Mouse (Mus musculus): ENCODE measurements around the gene Bcor. TPM values are rescaled to one million over a fixed set of nuclear protein-coding genes. Genes with fewer than 3 reads are reported as not detected.

The Bcor gene
- total and polyA plus RNA-seq, 2 experiments, result 2.8 to 5.6 TPM

DNA sequence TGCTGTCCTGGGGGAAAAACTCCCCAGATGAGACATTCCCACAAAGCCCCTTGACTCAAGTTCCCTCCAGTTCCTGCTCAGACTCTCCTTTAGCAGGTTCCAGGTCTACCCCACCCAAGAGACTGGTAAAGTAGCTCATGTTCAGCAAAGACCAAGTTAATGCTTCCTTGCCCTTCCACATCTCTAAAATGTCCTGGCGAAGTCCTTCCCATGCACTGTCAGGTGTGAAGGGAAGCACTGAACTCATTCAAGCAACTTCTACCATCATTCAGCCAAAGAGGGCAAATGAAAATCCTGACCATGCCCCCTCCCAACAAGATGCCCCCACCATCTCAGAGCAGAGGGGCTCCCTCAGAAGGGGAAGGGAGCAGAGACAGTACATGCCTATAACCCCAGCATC lies 107.5 kb downstream of the Bcor start:
- Histone ChIP-seq H3K27ac (replicated peaks; ENCODE audit: insufficient read depth, low read depth, low read length) (no peak overlapping the region), H3K4me3 (ENCODE audit: insufficient read depth, low read depth, low read length) (no peak overlapping the region), H3K27me3 (ENCODE audit: control insufficient read depth, insufficient read depth, low read length) (no peaks in the 10 kb centered on the region), H3K36me3 (ENCODE audit: control insufficient read depth, insufficient read depth, low read length) (peaks cover 9% of the 10 kb centered on the region), H3K79me2 (ENCODE audit: control insufficient read depth, insufficient read depth, low read length) (no peaks in the 10 kb centered on the region; the same call in 1 of the 2 replicates), H3K9ac (ENCODE audit: low read depth, low read length) (no peak overlapping the region), H3K4me1 (ENCODE audit: control insufficient read depth, insufficient read depth, low read length) (no peaks in the 10 kb centered on the region)
- DNase-seq (ENCODE audit: extremely low read depth, low read depth, low spot score), result no peak
- no peak for TF ChIP-seq POLR2A (IDR thresholded peaks at IDR 0.05; ENCODE audit: extremely low read depth, insufficient read depth, low read length)
- TF ChIP-seq CTCF (IDR thresholded peaks at IDR 0.05; ENCODE audit: low read depth, low read length), result no peak
- WGBS, result 100% methylated on average over 1 of the region's 1 CpGs

DNA sequence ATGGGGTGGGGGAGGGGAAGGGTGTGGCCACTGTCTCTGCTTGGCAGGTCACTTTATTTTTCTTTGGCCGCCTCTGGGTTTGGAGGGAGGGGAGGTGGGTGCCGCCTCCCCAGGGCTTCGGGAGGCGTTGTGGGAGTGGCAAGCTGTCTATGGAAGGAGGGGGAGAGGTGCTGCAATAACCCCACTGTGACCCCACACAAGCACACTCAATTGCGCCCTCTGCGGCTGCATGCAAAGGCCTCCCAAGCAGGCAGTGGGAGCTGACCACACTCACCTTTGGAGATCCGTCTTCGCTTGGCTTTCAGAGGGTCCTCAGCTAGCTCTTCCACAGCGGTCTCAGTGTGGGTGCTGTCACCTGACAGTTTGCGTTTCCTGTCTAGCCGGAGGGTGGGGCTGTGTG lies 111.4 kb downstream of the Bcor start:
- H3K27me3 ChIP-seq (ENCODE audit: control insufficient read depth, insufficient read depth, low read length), result no peaks in the 10 kb centered on the region
- 92% methylated on average over 10 of the region's 11 CpGs for WGBS
- peaks cover 5% of the 10 kb centered on the region for H3K36me3 ChIP-seq (ENCODE audit: control insufficient read depth, insufficient read depth, low read length)
- DNase-seq (ENCODE audit: extremely low read depth, low read depth, low spot score), result no peak
- no peak for TF ChIP-seq POLR2A (IDR thresholded peaks at IDR 0.05; ENCODE audit: extremely low read depth, insufficient read depth, low read length)
- TF ChIP-seq CTCF (IDR thresholded peaks at IDR 0.05; ENCODE audit: low read depth, low read length), result no peak
- H3K9ac ChIP-seq (ENCODE audit: low read depth, low read length), result no peak overlapping the region
- no peaks in the 10 kb centered on the region; the same call in 1 of the 2 replicates for H3K79me2 ChIP-seq (ENCODE audit: control insufficient read depth, insufficient read depth, low read length)
- H3K4me3 ChIP-seq (ENCODE audit: insufficient read depth, low read depth, low read length), result no peak overlapping the region
- H3K27ac ChIP-seq (replicated peaks; ENCODE audit: insufficient read depth, low read depth, low read length), result no peak overlapping the region
- H3K4me1 ChIP-seq (ENCODE audit: control insufficient read depth, insufficient read depth, low read length), result peaks cover 5% of the 10 kb centered on the region; the same call in 1 of the 2 replicates

DNA sequence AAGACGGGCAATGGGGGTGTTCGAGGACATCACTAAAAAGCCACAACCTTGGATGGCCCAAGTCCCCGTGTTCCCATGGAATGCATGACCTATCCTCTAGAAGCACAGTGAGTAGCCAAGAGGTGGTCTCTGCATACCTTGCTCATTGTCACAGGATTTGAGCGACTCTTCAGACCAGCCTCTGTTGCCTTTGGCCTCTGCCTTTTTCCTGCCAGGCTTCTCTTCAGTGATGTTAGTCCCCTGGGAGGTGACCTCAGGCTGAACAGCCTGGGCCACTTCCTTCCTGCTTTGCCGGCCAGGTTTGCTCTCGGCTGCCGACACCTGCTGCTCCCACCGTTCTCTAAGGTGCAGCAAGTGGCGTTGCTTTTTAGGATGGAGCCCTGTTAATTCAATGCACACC lies 112.0 kb downstream of the Bcor start:
- peaks cover 8% of the 10 kb centered on the region; the same call in 1 of the 2 replicates for H3K4me1 ChIP-seq (ENCODE audit: control insufficient read depth, insufficient read depth, low read length)
- H3K9ac ChIP-seq (ENCODE audit: low read depth, low read length), result no peak overlapping the region
- WGBS, result 88% methylated on average over 9 of the region's 9 CpGs
- DNase-seq (ENCODE audit: extremely low read depth, low read depth, low spot score), result no peak
- H3K79me2 ChIP-seq (ENCODE audit: control insufficient read depth, insufficient read depth, low read length), result no peaks in the 10 kb centered on the region; the same call in 1 of the 2 replicates
- peaks cover 5% of the 10 kb centered on the region for H3K36me3 ChIP-seq (ENCODE audit: control insufficient read depth, insufficient read depth, low read length)
- H3K27me3 ChIP-seq (ENCODE audit: control insufficient read depth, insufficient read depth, low read length), result no peaks in the 10 kb centered on the region
- H3K4me3 ChIP-seq (ENCODE audit: insufficient read depth, low read depth, low read length), result no peak overlapping the region
- TF ChIP-seq POLR2A (IDR thresholded peaks at IDR 0.05; ENCODE audit: extremely low read depth, insufficient read depth, low read length) (no peak), CTCF (IDR thresholded peaks at IDR 0.05; ENCODE audit: low read depth, low read length) (no peak)
- no peak overlapping the region for H3K27ac ChIP-seq (replicated peaks; ENCODE audit: insufficient read depth, low read depth, low read length)

DNA sequence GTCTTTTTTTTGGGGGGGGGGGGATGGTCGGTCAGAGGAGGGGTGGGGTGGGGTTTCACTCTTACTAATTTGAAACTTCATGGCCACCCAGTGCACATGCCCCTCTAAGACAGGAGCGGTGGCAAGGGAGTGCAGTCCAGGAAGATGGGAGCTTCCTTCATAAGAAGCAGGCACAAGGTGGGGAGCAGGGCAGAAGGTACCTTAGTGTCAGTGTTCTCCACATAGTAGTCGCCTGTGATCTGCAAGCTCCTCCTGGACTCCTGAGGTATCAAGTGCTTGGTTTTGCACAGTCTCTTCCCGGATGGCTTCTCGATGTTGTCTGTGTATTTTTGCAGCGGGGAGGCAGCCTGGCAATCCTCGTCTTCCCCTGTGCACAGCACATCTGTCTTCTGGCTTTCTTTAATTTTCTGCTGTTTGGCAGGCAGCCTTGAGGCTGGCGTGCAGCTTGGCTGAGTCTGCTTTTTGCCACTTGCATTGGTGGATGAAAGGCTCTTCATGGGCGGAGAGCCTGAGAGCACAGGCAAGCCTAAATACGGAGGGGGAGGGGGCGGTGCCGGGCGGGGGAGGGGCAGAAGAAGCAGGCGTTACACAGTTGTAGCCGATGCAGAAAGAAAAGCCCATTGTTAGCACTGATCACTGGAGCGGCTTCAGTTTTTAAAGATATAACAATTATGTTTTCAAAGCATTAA lies 112.8 kb downstream of the Bcor start:
- H3K36me3 ChIP-seq (ENCODE audit: control insufficient read depth, insufficient read depth, low read length), result peaks cover 5% of the 10 kb centered on the region
- no peak overlapping the region for H3K27ac ChIP-seq (replicated peaks; ENCODE audit: insufficient read depth, low read depth, low read length)
- no peak overlapping the region for H3K9ac ChIP-seq (ENCODE audit: low read depth, low read length)
- no peaks in the 10 kb centered on the region; the same call in 1 of the 2 replicates for H3K79me2 ChIP-seq (ENCODE audit: control insufficient read depth, insufficient read depth, low read length)
- no peaks in the 10 kb centered on the region for H3K27me3 ChIP-seq (ENCODE audit: control insufficient read depth, insufficient read depth, low read length)
- no peak overlapping the region for H3K4me3 ChIP-seq (ENCODE audit: insufficient read depth, low read depth, low read length)
- WGBS, result 76% methylated on average over 16 of the region's 16 CpGs
- TF ChIP-seq CTCF (IDR thresholded peaks at IDR 0.05; ENCODE audit: low read depth, low read length), result no peak
- no peak for TF ChIP-seq POLR2A (IDR thresholded peaks at IDR 0.05; ENCODE audit: extremely low read depth, insufficient read depth, low read length)
- H3K4me1 ChIP-seq (ENCODE audit: control insufficient read depth, insufficient read depth, low read length), result peaks cover 8% of the 10 kb centered on the region; the same call in 1 of the 2 replicates
- no peak for DNase-seq (ENCODE audit: extremely low read depth, low read depth, low spot score)

DNA sequence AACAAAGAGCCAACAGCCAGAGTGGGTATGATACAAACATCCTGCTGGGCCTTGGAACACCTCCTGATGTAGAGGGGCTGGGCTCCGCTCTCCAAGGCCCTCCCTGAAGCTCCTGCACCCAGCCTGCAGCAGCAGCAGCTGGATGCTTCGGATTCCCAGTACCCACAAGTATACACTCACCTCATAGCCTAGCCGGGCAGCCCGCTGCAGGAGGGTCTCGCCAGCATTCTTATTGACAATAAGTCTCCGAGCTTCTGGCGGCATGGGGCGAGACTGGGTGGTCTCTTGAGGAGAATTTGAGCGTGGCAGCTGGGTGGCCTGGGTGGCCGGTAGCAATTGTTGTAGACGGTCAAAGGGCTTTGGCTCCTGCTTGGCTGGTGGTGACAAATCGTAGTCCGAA lies 113.5 kb downstream of the Bcor start:
- H3K36me3 ChIP-seq (ENCODE audit: control insufficient read depth, insufficient read depth, low read length), result peaks cover 7% of the 10 kb centered on the region
- H3K4me3 ChIP-seq (ENCODE audit: insufficient read depth, low read depth, low read length), result no peak overlapping the region
- no peak for TF ChIP-seq POLR2A (IDR thresholded peaks at IDR 0.05; ENCODE audit: extremely low read depth, insufficient read depth, low read length)
- no peak for TF ChIP-seq CTCF (IDR thresholded peaks at IDR 0.05; ENCODE audit: low read depth, low read length)
- no peak overlapping the region for H3K9ac ChIP-seq (ENCODE audit: low read depth, low read length)
- H3K27me3 ChIP-seq (ENCODE audit: control insufficient read depth, insufficient read depth, low read length), result no peaks in the 10 kb centered on the region
- no peak overlapping the region for H3K27ac ChIP-seq (replicated peaks; ENCODE audit: insufficient read depth, low read depth, low read length)
- H3K4me1 ChIP-seq (ENCODE audit: control insufficient read depth, insufficient read depth, low read length), result peaks cover 8% of the 10 kb centered on the region; the same call in 1 of the 2 replicates
- no peak for DNase-seq (ENCODE audit: extremely low read depth, low read depth, low spot score)
- 87% methylated on average over 13 of the region's 13 CpGs for WGBS
- H3K79me2 ChIP-seq (ENCODE audit: control insufficient read depth, insufficient read depth, low read length), result no peaks in the 10 kb centered on the region

DNA sequence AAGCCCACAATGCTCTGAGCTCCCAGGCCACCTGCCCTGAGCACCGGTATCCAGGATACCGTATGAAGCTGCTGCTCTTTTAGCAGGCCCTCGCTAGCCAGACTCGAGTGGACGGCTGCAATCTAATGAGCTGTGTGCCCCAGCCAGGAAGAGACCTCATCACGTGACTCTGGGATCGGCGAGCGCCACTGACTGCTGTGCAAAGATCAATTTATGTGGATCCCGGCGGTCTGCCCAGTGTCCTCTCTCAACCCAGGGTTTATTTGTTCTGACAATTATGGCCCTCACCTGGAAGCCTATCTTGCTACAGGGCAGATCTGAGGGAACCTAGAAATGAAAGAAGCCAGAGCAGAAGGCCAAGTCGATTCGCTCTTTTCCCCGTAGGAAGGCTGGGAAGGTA lies 116.8 kb downstream of the Bcor start:
- 39% methylated on average over 14 of the region's 14 CpGs for WGBS
- Histone ChIP-seq H3K27me3 (ENCODE audit: control insufficient read depth, insufficient read depth, low read length) (no peaks in the 10 kb centered on the region), H3K27ac (replicated peaks; ENCODE audit: insufficient read depth, low read depth, low read length) (peak overlapping the region; percentile 38), H3K9ac (ENCODE audit: low read depth, low read length) (no peak overlapping the region), H3K4me1 (ENCODE audit: control insufficient read depth, insufficient read depth, low read length) (peaks cover 8% of the 10 kb centered on the region; the same call in 1 of the 2 replicates), H3K4me3 (ENCODE audit: insufficient read depth, low read depth, low read length) (no peak overlapping the region), H3K79me2 (ENCODE audit: control insufficient read depth, insufficient read depth, low read length) (no peaks in the 10 kb centered on the region), H3K36me3 (ENCODE audit: control insufficient read depth, insufficient read depth, low read length) (peaks cover 12% of the 10 kb centered on the region)
- peak; percentile 89 for DNase-seq (ENCODE audit: extremely low read depth, low read depth, low spot score)
- TF ChIP-seq CTCF (IDR thresholded peaks at IDR 0.05; ENCODE audit: low read depth, low read length) (no peak), POLR2A (IDR thresholded peaks at IDR 0.05; ENCODE audit: extremely low read depth, insufficient read depth, low read length) (no peak)

Data from liver, adult 2 months (tissue).